19 mouse cellular contexts compared by ENCODE assay signal in the genomic region with DNA sequence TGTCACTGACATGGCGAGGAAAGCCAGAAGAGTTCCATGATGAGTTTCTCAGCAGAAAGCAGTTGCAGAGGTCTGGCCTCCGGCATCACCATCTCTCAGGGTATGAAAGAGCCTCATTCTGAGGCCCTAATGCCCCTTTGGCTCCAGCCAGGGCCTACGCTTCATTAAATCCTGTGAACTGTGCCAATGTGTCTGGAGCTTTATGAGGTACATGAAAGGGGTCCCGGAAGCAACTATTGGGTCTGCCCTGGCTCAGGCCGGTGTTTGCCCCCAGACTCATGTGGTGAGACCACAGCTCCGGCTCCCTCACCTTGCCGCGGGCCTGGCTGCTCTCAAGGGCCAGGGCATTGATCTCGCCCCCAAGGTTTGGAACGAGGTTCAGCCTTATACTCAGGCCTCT. TPM values are rescaled to one million over a fixed set of nuclear protein-coding genes. Genes with fewer than 3 reads are reported as not detected.
DNase-seq lines count a peak whose midpoint lies in the region; ATAC-seq and TF ChIP-seq lines count a peak whose summit lies in the region.
"Had no signal": no experiment of that assay in that cellular context is flagged by ENCODE, and none has a peak within 500 bp of the region (broad histone marks: within the 10 kb centered on the region; RNA-seq: fewer than 3 reads in every experiment).

No protein-coding gene starts in this region.

- no peak for TF ChIP-seq CTCF in brain, embryonic 14.5 days (IDR thresholded peaks at IDR 0.05; ENCODE audit: borderline replicate concordance, extremely low read depth, insufficient read depth, insufficient read length)

- H3K27ac ChIP-seq in forebrain, embryonic 16.5 days (ENCODE audit: low read length): no peak overlapping the region
- H3K27ac ChIP-seq in forebrain, embryonic 13.5 days: no peak overlapping the region
- H3K27ac ChIP-seq in kidney, embryonic 15.5 days: no peak overlapping the region
- no peak overlapping the region for H3K27ac ChIP-seq in kidney, embryonic 14.5 days (ENCODE audit: low read depth, low read length)
- H3K27ac ChIP-seq: hindbrain, embryonic 12.5 days; hindbrain, embryonic 15.5 days had no signal

- ATAC-seq in cerebellum, adult (ENCODE audit: insufficient number of reproducible peaks, low FRiP score, low TSS enrichment): 0 out of 2 replicates have a peak, but pooled peaks have one; percentile 10
- ATAC-seq in forebrain, embryonic 16.5 days: 0 out of 2 replicates have a peak, but pooled peaks have one; percentile 18
- ATAC-seq in forebrain, embryonic 13.5 days: no peak
- 0 out of 2 replicates have a peak, but pooled peaks have one; percentile 36 for ATAC-seq in kidney, embryonic 15.5 days (replicated peaks; ENCODE audit: low FRiP score)
- no peak for ATAC-seq in kidney, embryonic 14.5 days (ENCODE audit: low FRiP score, low TSS enrichment)
- ATAC-seq: activated CD4-positive, CD25-positive, alpha-beta regulatory T cell, adult 4 months; intestine, postnatal 0 days had no signal

- no peak overlapping the region for H3K4me3 ChIP-seq in forebrain, embryonic 16.5 days (replicated peaks; ENCODE audit: low read length)
- H3K4me3 ChIP-seq in forebrain, embryonic 13.5 days: no peak overlapping the region
- no peak overlapping the region for H3K4me3 ChIP-seq in kidney, embryonic 15.5 days (replicated peaks)
- no peak overlapping the region for H3K4me3 ChIP-seq in kidney, embryonic 14.5 days (ENCODE audit: low read length)
- H3K4me3 ChIP-seq: hindbrain, embryonic 12.5 days; hindbrain, embryonic 15.5 days had no signal

- no peaks in the 10 kb centered on the region for H3K4me1 ChIP-seq in forebrain, embryonic 16.5 days (replicated peaks; ENCODE audit: control insufficient read depth, insufficient read depth, low read length)
- no peaks in the 10 kb centered on the region for H3K4me1 ChIP-seq in forebrain, embryonic 13.5 days
- no peaks in the 10 kb centered on the region for H3K4me1 ChIP-seq in kidney, embryonic 15.5 days
- H3K4me1 ChIP-seq in kidney, embryonic 14.5 days (ENCODE audit: control insufficient read depth, insufficient read depth, low read length): no peaks in the 10 kb centered on the region
- H3K4me1 ChIP-seq: hindbrain, embryonic 12.5 days; hindbrain, embryonic 15.5 days had no signal

- no peak for TF ChIP-seq POLR2A in brain, embryonic 14.5 days (IDR thresholded peaks at IDR 0.05; ENCODE audit: borderline replicate concordance, extremely low read depth, insufficient read depth, insufficient read length, poor library complexity, severe bottlenecking)

- no peaks in the 10 kb centered on the region for H3K9me3 ChIP-seq in forebrain, embryonic 16.5 days (ENCODE audit: control insufficient read depth, low read length)
- H3K9me3 ChIP-seq in forebrain, embryonic 13.5 days (replicated peaks): no peaks in the 10 kb centered on the region
- H3K9me3 ChIP-seq in kidney, embryonic 15.5 days (replicated peaks): no peaks in the 10 kb centered on the region
- H3K9me3 ChIP-seq in kidney, embryonic 14.5 days (ENCODE audit: control insufficient read depth, low read length): no peaks in the 10 kb centered on the region
- H3K9me3 ChIP-seq: hindbrain, embryonic 12.5 days; hindbrain, embryonic 15.5 days had no signal

- H3K4me2 ChIP-seq in forebrain, embryonic 16.5 days (ENCODE audit: low read length): no peak overlapping the region
- no peak overlapping the region for H3K4me2 ChIP-seq in forebrain, embryonic 13.5 days
- no peak overlapping the region for H3K4me2 ChIP-seq in kidney, embryonic 15.5 days
- no peak overlapping the region for H3K4me2 ChIP-seq in kidney, embryonic 14.5 days (replicated peaks; ENCODE audit: low read depth, low read length)
- H3K4me2 ChIP-seq: heart, embryonic 11.5 days; hindbrain, embryonic 12.5 days; hindbrain, embryonic 15.5 days had no signal

- no peaks in the 10 kb centered on the region for H3K27me3 ChIP-seq in forebrain, embryonic 16.5 days (replicated peaks; ENCODE audit: control insufficient read depth, insufficient read depth, low read length)
- H3K27me3 ChIP-seq in forebrain, embryonic 13.5 days: no peaks in the 10 kb centered on the region
- H3K27me3 ChIP-seq in kidney, embryonic 15.5 days: no peaks in the 10 kb centered on the region
- H3K27me3 ChIP-seq in kidney, embryonic 14.5 days (ENCODE audit: control insufficient read depth, insufficient read depth, low read length): no peaks in the 10 kb centered on the region
- H3K27me3 ChIP-seq: hindbrain, embryonic 12.5 days; hindbrain, embryonic 15.5 days had no signal

- no peak overlapping the region for H3K9ac ChIP-seq in forebrain, embryonic 16.5 days (replicated peaks; ENCODE audit: low read depth, low read length)
- H3K9ac ChIP-seq in forebrain, embryonic 13.5 days: no peak overlapping the region
- no peak overlapping the region for H3K9ac ChIP-seq in kidney, embryonic 15.5 days
- H3K9ac ChIP-seq in kidney, embryonic 14.5 days (ENCODE audit: low read depth, low read length): no peak overlapping the region
- H3K9ac ChIP-seq: hindbrain, embryonic 12.5 days; hindbrain, embryonic 15.5 days had no signal

- WGBS in forebrain, embryonic 16.5 days: 80% methylated on average over 10 of the region's 10 CpGs
- WGBS in forebrain, embryonic 13.5 days: 86% methylated on average over 10 of the region's 10 CpGs
- 82% methylated on average over 10 of the region's 10 CpGs for WGBS in kidney, embryonic 15.5 days
- WGBS in kidney, embryonic 14.5 days: 82% methylated on average over 10 of the region's 10 CpGs

- H3K36me3 ChIP-seq in forebrain, embryonic 16.5 days (ENCODE audit: control insufficient read depth, insufficient read depth): no peaks in the 10 kb centered on the region
- no peaks in the 10 kb centered on the region for H3K36me3 ChIP-seq in forebrain, embryonic 13.5 days (ENCODE audit: poor library complexity, severe bottlenecking)
- no peaks in the 10 kb centered on the region for H3K36me3 ChIP-seq in kidney, embryonic 15.5 days
- H3K36me3 ChIP-seq in kidney, embryonic 14.5 days (ENCODE audit: control insufficient read depth, insufficient read depth, low read length): no peaks in the 10 kb centered on the region
- H3K36me3 ChIP-seq: hindbrain, embryonic 12.5 days; hindbrain, embryonic 15.5 days had no signal

- DNase-seq in cerebellum, postnatal 25 days: no peak
- peak; percentile 22 for DNase-seq in brain, embryonic 14.5 days (ENCODE audit: low read depth)
- no peak for DNase-seq in ovary, adult 18-20 months (ENCODE audit: low spot score)
- DNase-seq: adrenal gland, adult 8-10 months; adrenal gland, postnatal 25 days; cerebellum, adult 11 months; cerebellum, adult 8-10 months; cerebellum, postnatal 10 days; gastrocnemius, postnatal 25 days had no signal

RNA-seq across cellular contexts. Expression of gene Klhl42, which starts 36.1 kb away (rescaled TPM):
- polyA plus RNA-seq in forebrain, embryonic 16.5 days (2015; fragmentation: Nextera tagmentation; extraction: Ambion mirVana): 6.5 and 6.8 TPM in 2 replicates
- polyA plus RNA-seq in forebrain, embryonic 13.5 days (2015; fragmentation: Nextera tagmentation; extraction: Ambion mirVana): 3.9 and 4.0 TPM in 2 replicates
- polyA plus RNA-seq in kidney, embryonic 15.5 days (2015; fragmentation: Nextera tagmentation; extraction: Ambion mirVana): 6.4 and 6.5 TPM in 2 replicates
- polyA plus RNA-seq in kidney, embryonic 14.5 days (2014; fragmentation: Nextera tagmentation; extraction: Ambion mirVana): 3.4 and 7.2 TPM in 2 replicates
- polyA plus RNA-seq in brain, embryonic 14.5 days (2012; rRNA removed): 10.9 and 13.0 TPM in 2 replicates

RNA-seq across cellular contexts. Expression of gene Mansc4, which starts 40.4 kb away (rescaled TPM):
- polyA plus RNA-seq in forebrain, embryonic 16.5 days (2015; fragmentation: Nextera tagmentation; extraction: Ambion mirVana): 0.73 and 1.1 TPM in 2 replicates
- 0.49 and 0.58 TPM in 2 replicates for polyA plus RNA-seq in forebrain, embryonic 13.5 days (2015; fragmentation: Nextera tagmentation; extraction: Ambion mirVana)
- polyA plus RNA-seq in kidney, embryonic 15.5 days (2015; fragmentation: Nextera tagmentation; extraction: Ambion mirVana): 4.6 and 5.0 TPM in 2 replicates
- 4.7 and 6.1 TPM in 2 replicates for polyA plus RNA-seq in kidney, embryonic 14.5 days (2014; fragmentation: Nextera tagmentation; extraction: Ambion mirVana)
- polyA plus RNA-seq in brain, embryonic 14.5 days (2012; rRNA removed): 0.35 and 0.59 TPM in 2 replicates

Comparison
In these comparisons a context has a peak if more than half of its experiments do, and no peak if none do; other contexts are left out.
1. ATAC-seq: peak in cerebellum, adult (single experiment), forebrain, embryonic 16.5 days (single experiment) and kidney, embryonic 15.5 days (single experiment); none in forebrain, embryonic 13.5 days (single experiment) and kidney, embryonic 14.5 days (single experiment).